Mouse (Mus musculus): ENCODE measurements at regions not wholly inside any gene's neighbourhood (a gene's known extent, or its start where the extent isn't known, plus 50 kb on each side); places are given as distances from the start of the nearest gene placed in this dataset.

GRCm38 (mm10) chr5:75880088-75880684 is 98.1 kb downstream of the Kdr start:
- ATAC-seq = no peak

GRCm38 (mm10) chr5:75878361-75878760 is 99.9 kb downstream of the Kdr start:
- no peak for ATAC-seq

- no peak for ATAC-seq
These were observed 100.7 kb downstream of the Kdr start for GRCm38 (mm10) chr5:75877609-75877971.

GRCm38 (mm10) chr5:75876871-75877608 is 101.2 kb downstream of the Kdr start:
- ATAC-seq = no peak

GRCm38 (mm10) chr5:75871120-75871519 is 107.1 kb downstream of the Kdr start:
- ATAC-seq = no peak

GRCm38 (mm10) chr5:75870666-75871065 is 107.6 kb downstream of the Kdr start:
- ATAC-seq = no peak

GRCm38 (mm10) chr5:75869535-75869934 is 108.7 kb downstream of the Kdr start:
- no peak for ATAC-seq

GRCm38 (mm10) chr5:75865096-75865495 is 113.2 kb downstream of the Kdr start:
- no peak for ATAC-seq

- no peak for ATAC-seq
These were observed 114.9 kb downstream of the Kdr start for GRCm38 (mm10) chr5:75863358-75863757.

- ATAC-seq = no peak
These were observed 115.6 kb downstream of the Kdr start for GRCm38 (mm10) chr5:75862630-75862991.

- no peak for ATAC-seq
These were observed 116.2 kb downstream of the Kdr start for GRCm38 (mm10) chr5:75861916-75862629.

- ATAC-seq = no peak
These were observed 118.9 kb downstream of the Kdr start for GRCm38 (mm10) chr5:75859316-75859836.

- ATAC-seq = no peak
These were observed 127.4 kb downstream of the Kdr start for GRCm38 (mm10) chr5:75850855-75851254.

GRCm38 (mm10) chr5:75847966-75848365 is 130.3 kb downstream of the Kdr start:
- ATAC-seq = no peak

- ATAC-seq = no peak
These were observed 130.9 kb downstream of the Kdr start for GRCm38 (mm10) chr5:75847341-75847740.

- no peak for ATAC-seq
These were observed 132.2 kb downstream of the Kdr start for GRCm38 (mm10) chr5:75846016-75846415.

GRCm38 (mm10) chr5:75843807-75844206 is 134.5 kb downstream of the Kdr start:
- ATAC-seq = no peak

- no peak for ATAC-seq
These were observed 137.8 kb downstream of the Kdr start for GRCm38 (mm10) chr5:75840421-75840820.

GRCm38 (mm10) chr5:75835556-75835961 is 142.7 kb downstream of the Kdr start:
- no peak for ATAC-seq

- no peak for ATAC-seq
These were observed 143.3 kb downstream of the Kdr start for GRCm38 (mm10) chr5:75834766-75835555.

- no peak for ATAC-seq
These were observed 145.9 kb downstream of the Kdr start for GRCm38 (mm10) chr5:75832341-75832740.

- ATAC-seq = no peak
These were observed 148.2 kb downstream of the Kdr start for GRCm38 (mm10) chr5:75829850-75830625.

Measured in activated CD4-positive, CD25-positive, alpha-beta regulatory T cell, adult 4 months (primary cell).